Mouse (Mus musculus) stomach, postnatal 0 days (tissue): ENCODE measurements at regions not wholly inside any gene's neighbourhood (a gene's known extent, or its start where the extent isn't known, plus 50 kb on each side); places are given as distances from the start of the nearest gene placed in this dataset.

Experiments
- ATAC-seq: fragments of 200-750 bp; cut with Nextera tagmentation; 2 replicates; pipeline ENCODE4 v1.8.0; 2017; ENCODE audit not compliant: low FRiP score, low TSS enrichment
- DNase-seq: peaks from one replicate; pipeline ENCODE4 v3.0.0-alpha.2; 2016; ENCODE audit warnings: low spot score
- H3K27ac ChIP-seq: fragments of 300-500 bp; sonication (generic); replicated peaks from 2 replicates; pipeline ENCODE4 v1.5.1; 2014; ENCODE audit warnings: mild to moderate bottlenecking, control low read depth
- H3K27me3 ChIP-seq: fragments of 300-500 bp; sonication (generic); 2 replicates; pipeline ENCODE4 v1.6.1; 2014; ENCODE audit warnings: low read length; ENCODE audit not compliant: control insufficient read depth, insufficient read depth
- H3K36me3 ChIP-seq: fragments of 300-500 bp; sonication (generic); 2 replicates; pipeline ENCODE4 v1.6.1; 2014; ENCODE audit warnings: low read length, mixed read lengths; ENCODE audit not compliant: control insufficient read depth, insufficient read depth
- H3K4me1 ChIP-seq: fragments of 300-500 bp; sonication (generic); replicated peaks from 2 replicates; pipeline ENCODE4 v1.6.1; 2014; ENCODE audit warnings: antibody characterized with exemption; ENCODE audit not compliant: control insufficient read depth, insufficient read depth
- H3K4me2 ChIP-seq: fragments of 300-500 bp; sonication (generic); replicated peaks from 2 replicates; pipeline ENCODE4 v1.6.1; 2014; ENCODE audit warnings: low read depth, mild to moderate bottlenecking, control low read depth, moderate library complexity
- H3K4me3 ChIP-seq: fragments of 300-500 bp; sonication (generic); 2 replicates; pipeline ENCODE4 v1.5.1; 2014; ENCODE audit warnings: low read depth, low read length, control low read depth
- H3K9ac ChIP-seq: fragments of 300-500 bp; sonication (generic); 2 replicates; pipeline ENCODE4 v1.6.1; 2014; ENCODE audit warnings: mild to moderate bottlenecking, low read length, control low read depth, mixed read lengths
- H3K9me3 ChIP-seq: fragments of 300-500 bp; sonication (generic); 2 replicates; pipeline ENCODE4 v1.6.1; 2016; ENCODE audit warnings: low read length; ENCODE audit not compliant: control insufficient read depth
- CTCF ChIP-seq: IDR thresholded peaks from 2 replicates; pipeline ENCODE4 v1.5.1; 2016; ENCODE audit warnings: antibody characterized with exemption, low read depth, mild to moderate bottlenecking, moderate library complexity
- EP300 ChIP-seq: optimal IDR thresholded peaks from 2 replicates; pipeline ENCODE3; 2016; ENCODE audit warnings: antibody characterized with exemption
- WGBS: fragments of 180-500 bp; shearing (Covaris S2); extraction: QIAGEN DNeasy Blood & Tissue Kit; methylation state at CpG from one replicate; pipeline ENCODE4 v1.1.7; 2014; 5-methylcytosine and 5-hydroxymethylcytosine counted together

GRCm38 (mm10) chr10:45763160-45763955, 185.7 kb downstream of the Hace1 start:
- no peak for DNase-seq

GRCm38 (mm10) chr10:45779720-45780119, 202.1 kb downstream of the Hace1 start:
- no peaks in the 10 kb centered on the region for H3K27me3 ChIP-seq
- ATAC-seq (no peak), DNase-seq (no peak)
- H3K4me3 ChIP-seq = no peak overlapping the region
- TF ChIP-seq EP300 (no peak), CTCF (no peak)
- H3K4me2 ChIP-seq = no peak overlapping the region
- H3K4me1 ChIP-seq = no peaks in the 10 kb centered on the region
- no peak overlapping the region for H3K27ac ChIP-seq
- no peaks in the 10 kb centered on the region for H3K9me3 ChIP-seq
- WGBS = 11% methylated on average over 6 of the region's 6 CpGs
- H3K36me3 ChIP-seq = no peaks in the 10 kb centered on the region
- H3K9ac ChIP-seq = no peak overlapping the region

More at GRCm38 (mm10) chr10:45763160-45763955, 185.7 kb downstream of the Hace1 start:
- H3K36me3 ChIP-seq = no peaks in the 10 kb centered on the region
- no peaks in the 10 kb centered on the region for H3K27me3 ChIP-seq
- no peaks in the 10 kb centered on the region for H3K4me1 ChIP-seq
- 66% methylated on average over 10 of the region's 10 CpGs for WGBS
- H3K4me3 ChIP-seq = no peak overlapping the region
- H3K9ac ChIP-seq = no peak overlapping the region
- TF ChIP-seq CTCF = no peak
- H3K27ac ChIP-seq = no peak overlapping the region
- no peaks in the 10 kb centered on the region for H3K9me3 ChIP-seq
- H3K4me2 ChIP-seq = no peak overlapping the region
- ATAC-seq = no peak

- ATAC-seq (no peak), DNase-seq (no peak)
- WGBS = 61% methylated on average over 5 of the region's 5 CpGs
- no peak for TF ChIP-seq CTCF
- TF ChIP-seq EP300 = no peak
- no peak overlapping the region for H3K9ac ChIP-seq
- no peaks in the 10 kb centered on the region for H3K9me3 ChIP-seq
- no peak overlapping the region for H3K4me2 ChIP-seq
- no peaks in the 10 kb centered on the region for H3K4me1 ChIP-seq
- no peaks in the 10 kb centered on the region for H3K27me3 ChIP-seq
- H3K4me3 ChIP-seq = no peak overlapping the region
- H3K36me3 ChIP-seq = no peaks in the 10 kb centered on the region
- no peak overlapping the region for H3K27ac ChIP-seq
Observed at GRCm38 (mm10) chr10:45783026-45783425, 205.4 kb downstream of the Hace1 start.

GRCm38 (mm10) chr10:45783461-45784149, 206.0 kb downstream of the Hace1 start:
- no peaks in the 10 kb centered on the region for H3K27me3 ChIP-seq
- ATAC-seq (no peak), DNase-seq (no peak)
- H3K27ac ChIP-seq = no peak overlapping the region
- 32% methylated on average over 11 of the region's 11 CpGs for WGBS
- no peak overlapping the region for H3K9ac ChIP-seq
- no peak overlapping the region for H3K4me2 ChIP-seq
- no peaks in the 10 kb centered on the region for H3K4me1 ChIP-seq
- H3K4me3 ChIP-seq = no peak overlapping the region
- TF ChIP-seq EP300 (no peak), CTCF (no peak)
- no peaks in the 10 kb centered on the region for H3K9me3 ChIP-seq
- H3K36me3 ChIP-seq = no peaks in the 10 kb centered on the region

GRCm38 (mm10) chr10:45784150-45784479, 206.5 kb downstream of the Hace1 start:
- DNase-seq = no peak
- no peak for ATAC-seq
- Histone ChIP-seq H3K9ac (no peak overlapping the region), H3K36me3 (no peaks in the 10 kb centered on the region), H3K27ac (no peak overlapping the region), H3K4me2 (no peak overlapping the region), H3K9me3 (no peaks in the 10 kb centered on the region), H3K4me1 (no peaks in the 10 kb centered on the region), H3K4me3 (no peak overlapping the region), H3K27me3 (no peaks in the 10 kb centered on the region)
- WGBS = 36% methylated on average over 2 of the region's 2 CpGs
- TF ChIP-seq EP300 (no peak), CTCF (no peak)

DNA sequence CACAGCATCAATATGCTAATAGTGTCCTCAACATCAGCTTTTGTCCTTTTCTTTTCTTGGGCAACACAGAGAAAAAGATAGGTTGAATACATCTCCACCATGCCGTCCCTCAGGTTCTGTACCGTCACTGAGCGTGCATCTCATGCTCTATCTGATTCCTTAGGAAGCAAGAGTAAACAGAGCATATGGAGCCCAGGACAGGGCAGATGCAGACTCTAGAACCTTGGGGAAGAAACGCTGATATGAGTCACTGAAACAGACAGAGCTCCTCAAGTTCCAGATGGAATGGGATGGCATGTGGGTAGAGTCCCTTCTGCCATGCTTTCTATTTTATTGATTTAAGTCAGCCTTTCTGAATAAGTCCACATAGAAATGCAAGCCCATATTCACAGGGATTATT, 206.9 kb downstream of the Hace1 start:
- H3K9ac ChIP-seq = no peak overlapping the region
- H3K9me3 ChIP-seq = no peaks in the 10 kb centered on the region
- WGBS = 80% methylated on average over 4 of the region's 4 CpGs
- no peak overlapping the region for H3K4me2 ChIP-seq
- ATAC-seq (no peak), DNase-seq (no peak)
- TF ChIP-seq EP300 (no peak), CTCF (no peak)
- no peaks in the 10 kb centered on the region for H3K36me3 ChIP-seq
- H3K27ac ChIP-seq = no peak overlapping the region
- no peak overlapping the region for H3K4me3 ChIP-seq
- no peaks in the 10 kb centered on the region for H3K27me3 ChIP-seq
- H3K4me1 ChIP-seq = no peaks in the 10 kb centered on the region
